Mouse (Mus musculus): ENCODE results near the gene 9030612E09Rik. TPM values are rescaled to one million over a fixed set of nuclear protein-coding genes. Genes with fewer than 3 reads are reported as not detected.
A peak's percentile ranks its signal among the peaks of the same experiment; 100 is the strongest.

9030612E09Rik gene
- total RNA-seq, 2 experiments from 2014 or later = 1.3 to 1.5 TPM

GRCm38 (mm10) chr10:43203865-43204264 is 29.4 kb downstream of the 9030612E09Rik start:
- DNase-seq (ENCODE audit: low spot score in 2 of 2) = no peak

GRCm38 (mm10) chr10:43211866-43212265 is 37.4 kb downstream of the 9030612E09Rik start:
- no peak for DNase-seq (ENCODE audit: low spot score in 2 of 2)

- no peak for DNase-seq (ENCODE audit: low spot score in 2 of 2)
Measured at GRCm38 (mm10) chr10:43217361-43217900, 42.9 kb downstream of the 9030612E09Rik start.

GRCm38 (mm10) chr10:43220479-43220878 is 46.0 kb downstream of the 9030612E09Rik start:
- peak in 1 of 2 experiments; percentile 10 for DNase-seq (ENCODE audit: low spot score in 2 of 2)

GRCm38 (mm10) chr10:43220910-43221625 is 46.6 kb downstream of the 9030612E09Rik start, which contains the start of gene Pdss2:
Pdss2 (plus strand) TSS chr10:43221486.
- DNase-seq (ENCODE audit: low spot score in 2 of 2) = peak; percentile 88 to 91

- DNase-seq (ENCODE audit: low spot score in 2 of 2) = peak in 1 of 2 experiments; percentile 37
Measured at GRCm38 (mm10) chr10:43221659-43222058, 47.2 kb downstream of the 9030612E09Rik start.

GRCm38 (mm10) chr10:43223391-43223790 is 48.9 kb downstream of the 9030612E09Rik start:
- DNase-seq (ENCODE audit: low spot score in 2 of 2) = no peak

Other genes starting within 250 kb of the 9030612E09Rik start
- gene Sobp, start 174 bp upstream of the 9030612E09Rik start, total RNA-seq (2021) = 100 to 1,000 TPM; 104 TPM
- gene Pdss2, start 46.8 kb downstream of the 9030612E09Rik start, total RNA-seq (2021) = 10 to 100 TPM; 16.8 to 21.5 TPM